8 mouse cellular contexts compared by ENCODE assay signal in genomic region chr8:94837662-94838574, GRCm38 (mm10). TPM values are rescaled to one million over a fixed set of nuclear protein-coding genes. Genes with fewer than 3 reads are reported as not detected.
A peak's percentile ranks its signal among the peaks of the same experiment; 100 is the strongest.
DNase-seq lines count a peak whose midpoint lies in the region; ATAC-seq and TF ChIP-seq lines count a peak whose summit lies in the region.

Coq9 (plus strand) TSS chr8:94838321.
Ciapin1 (minus strand) TSS chr8:94838358.

- peak within 1 kb of the TSS; percentile 70 for H3K9ac ChIP-seq in forebrain, postnatal 0 days
- peak within 1 kb of the TSS; percentile 97 for H3K9ac ChIP-seq in lung, embryonic 15.5 days

- no peak for TF ChIP-seq CTCF in G1E (IDR thresholded peaks at IDR 0.05; ENCODE audit: low read depth, low read length)
- TF ChIP-seq CTCF in forebrain, postnatal 0 days (IDR thresholded peaks at IDR 0.05; ENCODE audit: low read depth): peak; percentile 10; the same call in 1 of the 2 replicates

- peaks cover 35% of the 10 kb centered on the region for H3K36me3 ChIP-seq in G1E (replicated peaks)
- no peaks in the 10 kb centered on the region for H3K36me3 ChIP-seq in forebrain, postnatal 0 days (ENCODE audit: insufficient read depth)
- no peaks in the 10 kb centered on the region for H3K36me3 ChIP-seq in lung, embryonic 15.5 days

- H3K4me1 ChIP-seq in G1E (ENCODE audit: insufficient read depth, low read depth, low read length): peaks cover 31% of the 10 kb centered on the region
- peaks cover 12% of the 10 kb centered on the region for H3K4me1 ChIP-seq in forebrain, postnatal 0 days (ENCODE audit: insufficient read depth)
- peaks cover 15% of the 10 kb centered on the region for H3K4me1 ChIP-seq in lung, embryonic 15.5 days

- H3K27me3 ChIP-seq in G1E (ENCODE audit: insufficient read depth, low read length): no peaks in the 10 kb centered on the region
- no peaks in the 10 kb centered on the region for H3K27me3 ChIP-seq in forebrain, postnatal 0 days (ENCODE audit: insufficient read depth, low read length)
- H3K27me3 ChIP-seq in lung, embryonic 15.5 days: no peaks in the 10 kb centered on the region

- peak; percentile 93 for ATAC-seq in G1E (ENCODE audit: extremely low read depth, insufficient number of reproducible peaks, low FRiP score, poor library complexity, severe bottlenecking)
- ATAC-seq in forebrain, postnatal 0 days: peak; percentile 100
- peak; percentile 99 for ATAC-seq in lung, embryonic 15.5 days (ENCODE audit: borderline replicate concordance, extremely low read depth, low FRiP score, low TSS enrichment)

- H3K4me3 ChIP-seq in G1E (ENCODE audit: low read depth, low read length): peak within 1 kb of the TSS; percentile 91
- H3K4me3 ChIP-seq in forebrain, postnatal 0 days (ENCODE audit: low read depth, low read length): peak within 1 kb of the TSS; percentile 59
- H3K4me3 ChIP-seq in lung, embryonic 15.5 days: peak within 1 kb of the TSS; percentile 85

- 3% methylated on average over 82 of the region's 82 CpGs for WGBS in forebrain, postnatal 0 days
- under 1% methylated on average over 82 of the region's 82 CpGs for WGBS in lung, embryonic 15.5 days

- H3K27ac ChIP-seq in forebrain, postnatal 0 days (ENCODE audit: low read depth, low read length): peak within 1 kb of the TSS; percentile 82
- H3K27ac ChIP-seq in lung, embryonic 15.5 days: peak within 1 kb of the TSS; percentile 91

- H3K4me2 ChIP-seq in forebrain, postnatal 0 days (ENCODE audit: low read depth): peak within 1 kb of the TSS; percentile 69
- H3K4me2 ChIP-seq in lung, embryonic 15.5 days: peak within 1 kb of the TSS; percentile 76

- no peaks in the 10 kb centered on the region for H3K9me3 ChIP-seq in G1E (replicated peaks)
- H3K9me3 ChIP-seq in forebrain, postnatal 0 days (ENCODE audit: low read length): no peaks in the 10 kb centered on the region
- H3K9me3 ChIP-seq in lung, embryonic 15.5 days: no peaks in the 10 kb centered on the region

- DNase-seq in G1E (ENCODE audit: low spot score): peak; percentile 96
- DNase-seq in cerebellum, adult 18-20 months: peak; percentile 95 to 96
- peak; percentile 98 for DNase-seq in forebrain, postnatal 0 days
- DNase-seq in heart, postnatal 4 days: peak; percentile 96
- peak; percentile 93 to 94 for DNase-seq in layer of hippocampus, adult 8-10 months (ENCODE audit: low spot score in 2 of 2)
- DNase-seq in ovary, adult 18-20 months (ENCODE audit: low spot score): peak; percentile 92
- DNase-seq in thymus, postnatal 0 days (ENCODE audit: low spot score): peak; percentile 97

RNA-seq across cellular contexts. Expression of gene Coq9, which starts in this region (rescaled TPM):
- total RNA-seq in G1E (2014; fragmentation: Nextera tagmentation): 60.7 and 68.8 TPM in 2 replicates
- total RNA-seq in G1E (2017): 38.2 and 49.3 TPM in 2 replicates
- 109 and 133 TPM in 2 replicates for polyA plus RNA-seq in G1E (2012)
- total RNA-seq in forebrain, postnatal 0 days (2014; rRNA removed): 87.3 and 89.6 TPM in 2 replicates
- 45.4 and 52.6 TPM in 2 replicates for polyA plus RNA-seq in forebrain, postnatal 0 days (2015; fragmentation: Nextera tagmentation; extraction: Ambion mirVana)
- total RNA-seq in heart, postnatal 4 days (2021): 100 to 1,000 TPM; 237 to 239 TPM
- total RNA-seq in layer of hippocampus, adult 8-10 months (2022): 10 to 100 TPM; 83.6 to 98.9 (median 87.1) TPM
- polyA plus RNA-seq in lung, embryonic 15.5 days (2015; fragmentation: Nextera tagmentation; extraction: Ambion mirVana): 63.0 and 68.0 TPM in 2 replicates
- polyA plus RNA-seq in thymus, postnatal 0 days (2015; fragmentation: Nextera tagmentation; extraction: Ambion mirVana): 45.5 and 48.3 TPM in 2 replicates

RNA-seq across cellular contexts. Expression of gene Ciapin1, which starts in this region (rescaled TPM):
- 56.3 and 75.9 TPM in 2 replicates for total RNA-seq in G1E (2014; fragmentation: Nextera tagmentation)
- 54.0 and 61.0 TPM in 2 replicates for total RNA-seq in G1E (2017)
- polyA plus RNA-seq in G1E (2012): 450 and 629 TPM in 2 replicates
- 50.1 and 51.1 TPM in 2 replicates for total RNA-seq in forebrain, postnatal 0 days (2014; rRNA removed)
- polyA plus RNA-seq in forebrain, postnatal 0 days (2015; fragmentation: Nextera tagmentation; extraction: Ambion mirVana): 108 and 120 TPM in 2 replicates
- 10 to 100 TPM; 84.5 to 91.1 TPM for total RNA-seq in heart, postnatal 4 days (2021)
- 10 to 100 TPM; 62.0 to 88.0 (median 71.0) TPM for total RNA-seq in layer of hippocampus, adult 8-10 months (2022)
- 104 and 105 TPM in 2 replicates for polyA plus RNA-seq in lung, embryonic 15.5 days (2015; fragmentation: Nextera tagmentation; extraction: Ambion mirVana)
- 103 and 112 TPM in 2 replicates for polyA plus RNA-seq in thymus, postnatal 0 days (2015; fragmentation: Nextera tagmentation; extraction: Ambion mirVana)

Comparison
In these comparisons a context has a peak if more than half of its experiments do, and no peak if none do; other contexts are left out.
1. Peak in every context shown above with its lines: DNase-seq, ATAC-seq, H3K4me3 ChIP-seq and H3K27ac ChIP-seq.